Mouse (Mus musculus): ENCODE measurements at regions not wholly inside any gene's neighbourhood (a gene's known extent, or its start where the extent isn't known, plus 50 kb on each side); places are given as distances from the start of the nearest gene placed in this dataset.

- H3K4me2 ChIP-seq = no peak overlapping the region
- 71% methylated on average over 3 of the region's 3 CpGs for WGBS
- no peak for ATAC-seq (ENCODE audit: low FRiP score)
- no peaks in the 10 kb centered on the region for H3K36me3 ChIP-seq (replicated peaks)
- no peaks in the 10 kb centered on the region for H3K27me3 ChIP-seq
- H3K9me3 ChIP-seq = peaks cover 7% of the 10 kb centered on the region; the same call in 1 of the 2 replicates
- no peak overlapping the region for H3K4me3 ChIP-seq (replicated peaks)
- no peaks in the 10 kb centered on the region for H3K4me1 ChIP-seq
- no peak overlapping the region for H3K27ac ChIP-seq
- H3K9ac ChIP-seq = no peak overlapping the region
Measured at GRCm38 (mm10) chr5:112634701-112635100, 57.7 kb upstream of the Sez6l start.

- no peak overlapping the region for H3K4me3 ChIP-seq (replicated peaks)
Measured at GRCm38 (mm10) chr5:112631766-112632165, 54.8 kb upstream of the Sez6l start.

GRCm38 (mm10) chr5:112629656-112630055, 52.7 kb upstream of the Sez6l start:
- Histone ChIP-seq H3K36me3 (replicated peaks) (no peaks in the 10 kb centered on the region), H3K27me3 (0 out of 2 replicates have a peak, but pooled peaks cover 3% of the 10 kb centered on the region), H3K4me2 (no peak overlapping the region), H3K9me3 (peaks cover 7% of the 10 kb centered on the region; the same call in 1 of the 2 replicates), H3K27ac (no peak overlapping the region), H3K4me3 (replicated peaks) (no peak overlapping the region), H3K4me1 (peaks cover 41% of the 10 kb centered on the region), H3K9ac (no peak overlapping the region)
- 82% methylated on average over 2 of the region's 2 CpGs for WGBS
- ATAC-seq (ENCODE audit: low FRiP score) = no peak

More at GRCm38 (mm10) chr5:112631766-112632165, 54.8 kb upstream of the Sez6l start:
- H3K36me3 ChIP-seq (replicated peaks) = no peaks in the 10 kb centered on the region
- H3K27ac ChIP-seq = no peak overlapping the region
- peaks cover 23% of the 10 kb centered on the region for H3K4me1 ChIP-seq
- no peaks in the 10 kb centered on the region for H3K27me3 ChIP-seq
- 56% methylated on average over 7 of the region's 7 CpGs for WGBS
- no peak for ATAC-seq (ENCODE audit: low FRiP score)
- no peak overlapping the region for H3K9ac ChIP-seq
- no peak overlapping the region for H3K4me2 ChIP-seq
- peaks cover 7% of the 10 kb centered on the region; the same call in 1 of the 2 replicates for H3K9me3 ChIP-seq

GRCm38 (mm10) chr5:112628073-112628790, 51.2 kb upstream of the Sez6l start:
- peaks cover 42% of the 10 kb centered on the region for H3K4me1 ChIP-seq

GRCm38 (mm10) chr5:112627305-112627704, 50.3 kb upstream of the Sez6l start:
- H3K4me3 ChIP-seq (replicated peaks) = no peak overlapping the region
- no peaks in the 10 kb centered on the region for H3K36me3 ChIP-seq (replicated peaks)
- H3K4me2 ChIP-seq = no peak overlapping the region
- H3K4me1 ChIP-seq = peaks cover 51% of the 10 kb centered on the region
- H3K9ac ChIP-seq = no peak overlapping the region
- H3K9me3 ChIP-seq = peaks cover 7% of the 10 kb centered on the region; the same call in 1 of the 2 replicates
- WGBS = 56% methylated on average over 14 of the region's 14 CpGs
- ATAC-seq (ENCODE audit: low FRiP score) = peak; percentile 17; the same call in 1 of the 2 replicates
- 0 out of 2 replicates have a peak, but pooled peaks cover 4% of the 10 kb centered on the region for H3K27me3 ChIP-seq
- 0 out of 2 replicates have a peak overlapping the region, but pooled peaks have one; percentile 56 for H3K27ac ChIP-seq

More at GRCm38 (mm10) chr5:112628073-112628790, 51.2 kb upstream of the Sez6l start:
- 22% methylated on average over 18 of the region's 18 CpGs for WGBS
- ATAC-seq (ENCODE audit: low FRiP score) = no peak
- peak overlapping the region; percentile 42; the same call in 1 of the 2 replicates for H3K27ac ChIP-seq
- peaks cover 7% of the 10 kb centered on the region; the same call in 1 of the 2 replicates for H3K9me3 ChIP-seq
- H3K4me3 ChIP-seq (replicated peaks) = no peak overlapping the region
- H3K9ac ChIP-seq = no peak overlapping the region
- no peak overlapping the region for H3K4me2 ChIP-seq
- no peaks in the 10 kb centered on the region for H3K36me3 ChIP-seq (replicated peaks)
- 0 out of 2 replicates have a peak, but pooled peaks cover 3% of the 10 kb centered on the region for H3K27me3 ChIP-seq
